Mouse (Mus musculus): ENCODE results near the gene Vcpkmt. TPM values are rescaled to one million over a fixed set of nuclear protein-coding genes. Genes with fewer than 3 reads are reported as not detected.

The Vcpkmt gene
- polyA plus RNA-seq, 1 experiment from 2014 or later, result 37.5 TPM

DNA sequence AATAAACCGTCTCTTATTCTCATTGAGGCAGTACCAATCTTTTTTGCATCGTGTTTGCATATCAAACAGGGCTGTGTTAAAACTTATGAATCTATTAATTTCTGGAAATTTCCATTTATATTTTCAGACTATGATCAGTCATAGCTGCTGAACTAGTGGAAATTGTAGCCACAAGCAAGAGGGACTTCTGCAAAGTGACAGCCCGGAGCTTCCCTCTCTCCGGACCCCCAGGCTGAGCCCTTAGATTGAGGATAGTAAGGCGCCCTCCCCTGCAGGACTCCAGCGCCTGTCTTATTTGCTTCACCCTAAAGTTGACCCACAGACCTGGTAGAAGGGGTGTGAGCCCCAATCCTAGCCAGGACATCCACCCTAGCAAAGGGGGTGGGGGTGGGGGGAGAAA is 37.8 kb downstream of the Vcpkmt start:
- H3K4me1 ChIP-seq (ENCODE audit: control insufficient read depth, insufficient read depth, low read length), result no peaks in the 10 kb centered on the region
- no peaks in the 10 kb centered on the region for H3K36me3 ChIP-seq (ENCODE audit: control insufficient read depth, insufficient read depth, low read length)
- ATAC-seq (ENCODE audit: insufficient number of reproducible peaks, low FRiP score, low TSS enrichment, low read depth), result no peak
- H3K27me3 ChIP-seq (ENCODE audit: control insufficient read depth, insufficient read depth, low read length), result no peaks in the 10 kb centered on the region
- H3K4me2 ChIP-seq (ENCODE audit: low read depth, severe bottlenecking), result no peak overlapping the region
- no peak overlapping the region for H3K27ac ChIP-seq (replicated peaks; ENCODE audit: low read depth, low read length)
- H3K9ac ChIP-seq (ENCODE audit: low read length), result no peak overlapping the region
- no peaks in the 10 kb centered on the region for H3K9me3 ChIP-seq (ENCODE audit: control insufficient read depth, low read length)
- no peak for DNase-seq (ENCODE audit: low spot score)
- H3K4me3 ChIP-seq (ENCODE audit: low read depth, low read length), result no peak overlapping the region
- 85% methylated on average over 6 of the region's 6 CpGs for WGBS

DNA sequence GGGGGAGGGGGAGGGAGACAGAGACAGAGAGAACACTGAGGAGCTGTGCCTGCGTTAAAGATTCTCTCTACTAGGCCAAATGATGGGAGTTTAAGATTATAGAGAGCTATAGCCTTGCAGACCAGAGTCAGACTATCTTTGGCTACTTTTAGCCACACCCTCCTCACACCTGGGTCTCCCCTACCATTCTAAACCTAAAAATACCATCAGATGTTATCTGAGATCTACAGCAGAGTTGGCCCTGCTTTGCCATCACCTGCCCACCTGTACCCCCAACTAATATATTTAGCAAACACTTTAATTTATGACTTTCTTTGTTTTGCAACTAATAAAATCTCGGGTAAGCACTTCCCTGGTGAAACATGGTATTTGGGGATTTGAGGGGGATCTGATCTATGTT is 38.3 kb downstream of the Vcpkmt start:
- H3K27ac ChIP-seq (replicated peaks; ENCODE audit: low read depth, low read length), result no peak overlapping the region
- H3K9ac ChIP-seq (ENCODE audit: low read length), result no peak overlapping the region
- 38% methylated on average over 2 of the region's 2 CpGs for WGBS
- no peak overlapping the region for H3K4me2 ChIP-seq (ENCODE audit: low read depth, severe bottlenecking)
- ATAC-seq (ENCODE audit: insufficient number of reproducible peaks, low FRiP score, low TSS enrichment, low read depth), result no peak
- H3K9me3 ChIP-seq (ENCODE audit: control insufficient read depth, low read length), result no peaks in the 10 kb centered on the region
- DNase-seq (ENCODE audit: low spot score), result no peak
- H3K4me3 ChIP-seq (ENCODE audit: low read depth, low read length), result no peak overlapping the region
- H3K27me3 ChIP-seq (ENCODE audit: control insufficient read depth, insufficient read depth, low read length), result no peaks in the 10 kb centered on the region
- no peaks in the 10 kb centered on the region for H3K4me1 ChIP-seq (ENCODE audit: control insufficient read depth, insufficient read depth, low read length)
- H3K36me3 ChIP-seq (ENCODE audit: control insufficient read depth, insufficient read depth, low read length), result no peaks in the 10 kb centered on the region

DNA sequence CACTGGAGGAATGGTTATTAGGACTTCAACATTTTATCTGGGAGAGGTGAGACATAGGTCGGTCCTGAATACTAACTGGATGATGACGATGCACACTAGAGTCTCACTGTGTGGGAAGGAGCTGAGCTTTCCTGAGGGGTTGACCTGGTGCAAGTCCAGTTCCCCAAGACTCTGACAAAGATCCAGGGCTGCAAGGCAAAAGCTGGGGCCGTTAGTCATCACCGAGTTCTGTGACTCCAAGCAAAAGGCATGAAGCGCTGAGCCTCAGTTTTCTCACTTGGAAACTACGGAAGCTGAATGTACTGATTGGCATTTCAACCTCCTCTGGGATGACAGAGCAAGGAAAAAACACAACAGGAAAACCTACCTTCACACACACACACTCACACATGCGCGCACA is 40.5 kb downstream of the Vcpkmt start:
- no peaks in the 10 kb centered on the region for H3K36me3 ChIP-seq (ENCODE audit: control insufficient read depth, insufficient read depth, low read length)
- ATAC-seq (ENCODE audit: insufficient number of reproducible peaks, low FRiP score, low TSS enrichment, low read depth) (no peak), DNase-seq (ENCODE audit: low spot score) (no peak)
- H3K9me3 ChIP-seq (ENCODE audit: control insufficient read depth, low read length), result no peaks in the 10 kb centered on the region
- H3K4me2 ChIP-seq (ENCODE audit: low read depth, severe bottlenecking), result no peak overlapping the region
- no peak overlapping the region for H3K27ac ChIP-seq (replicated peaks; ENCODE audit: low read depth, low read length)
- H3K4me1 ChIP-seq (ENCODE audit: control insufficient read depth, insufficient read depth, low read length), result peaks cover 12% of the 10 kb centered on the region; the same call in 1 of the 2 replicates
- no peak overlapping the region for H3K9ac ChIP-seq (ENCODE audit: low read length)
- 89% methylated on average over 8 of the region's 8 CpGs for WGBS
- no peak overlapping the region for H3K4me3 ChIP-seq (ENCODE audit: low read depth, low read length)
- H3K27me3 ChIP-seq (ENCODE audit: control insufficient read depth, insufficient read depth, low read length), result no peaks in the 10 kb centered on the region

DNA sequence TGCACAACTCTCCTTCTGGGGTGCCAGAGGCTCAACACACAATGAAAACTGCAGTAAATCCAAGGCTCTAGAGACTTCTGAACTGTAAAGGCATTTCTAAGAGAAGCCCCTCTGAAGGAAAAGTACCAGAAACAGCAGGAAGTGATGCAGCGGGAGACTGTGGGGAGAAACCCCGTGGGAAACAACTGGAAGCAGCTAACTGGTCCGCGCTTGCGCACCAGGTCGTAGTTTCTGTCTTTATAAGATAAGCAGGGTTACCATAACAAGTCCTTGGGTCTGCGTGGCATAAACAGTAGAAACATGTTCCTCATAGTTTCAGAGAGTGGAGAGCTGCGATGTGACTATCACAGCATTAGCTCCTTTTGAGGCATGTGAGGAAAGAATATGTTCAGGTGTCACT is 41.2 kb downstream of the Vcpkmt start:
- no peaks in the 10 kb centered on the region for H3K36me3 ChIP-seq (ENCODE audit: control insufficient read depth, insufficient read depth, low read length)
- H3K4me3 ChIP-seq (ENCODE audit: low read depth, low read length), result no peak overlapping the region
- no peak for ATAC-seq (ENCODE audit: insufficient number of reproducible peaks, low FRiP score, low TSS enrichment, low read depth)
- no peaks in the 10 kb centered on the region for H3K9me3 ChIP-seq (ENCODE audit: control insufficient read depth, low read length)
- H3K27me3 ChIP-seq (ENCODE audit: control insufficient read depth, insufficient read depth, low read length), result no peaks in the 10 kb centered on the region
- 78% methylated on average over 8 of the region's 8 CpGs for WGBS
- H3K4me1 ChIP-seq (ENCODE audit: control insufficient read depth, insufficient read depth, low read length), result peaks cover 16% of the 10 kb centered on the region; the same call in 1 of the 2 replicates
- H3K4me2 ChIP-seq (ENCODE audit: low read depth, severe bottlenecking), result no peak overlapping the region
- H3K27ac ChIP-seq (replicated peaks; ENCODE audit: low read depth, low read length), result no peak overlapping the region
- no peak overlapping the region for H3K9ac ChIP-seq (ENCODE audit: low read length)
- DNase-seq (ENCODE audit: low spot score), result no peak

DNA sequence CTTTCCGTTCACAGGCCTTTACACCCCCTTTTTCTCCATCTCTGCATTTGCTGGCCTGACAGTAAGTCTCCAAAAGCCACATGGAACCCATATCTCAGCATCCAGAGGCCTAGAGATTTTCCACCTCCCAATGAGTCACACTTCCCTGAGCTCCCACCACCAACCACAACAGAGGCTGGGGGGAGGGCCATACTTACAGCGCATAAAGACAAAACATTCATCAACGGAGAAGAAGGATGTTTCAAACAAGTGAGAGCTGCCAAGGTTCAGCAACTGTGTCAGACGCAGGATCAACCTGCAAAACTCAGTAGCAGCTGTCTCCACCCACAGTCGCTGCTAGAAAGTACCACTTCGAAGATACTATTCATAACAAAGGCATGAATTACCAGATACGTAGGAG is 43.5 kb downstream of the Vcpkmt start:
- no peaks in the 10 kb centered on the region for H3K36me3 ChIP-seq (ENCODE audit: control insufficient read depth, insufficient read depth, low read length)
- H3K27me3 ChIP-seq (ENCODE audit: control insufficient read depth, insufficient read depth, low read length), result no peaks in the 10 kb centered on the region
- 90% methylated on average over 7 of the region's 7 CpGs for WGBS
- H3K4me1 ChIP-seq (ENCODE audit: control insufficient read depth, insufficient read depth, low read length), result peaks cover 16% of the 10 kb centered on the region; the same call in 1 of the 2 replicates
- no peak overlapping the region for H3K4me3 ChIP-seq (ENCODE audit: low read depth, low read length)
- H3K9me3 ChIP-seq (ENCODE audit: control insufficient read depth, low read length), result no peaks in the 10 kb centered on the region
- H3K27ac ChIP-seq (replicated peaks; ENCODE audit: low read depth, low read length), result no peak overlapping the region
- no peak for DNase-seq (ENCODE audit: low spot score)
- no peak overlapping the region for H3K4me2 ChIP-seq (ENCODE audit: low read depth, severe bottlenecking)
- ATAC-seq (ENCODE audit: insufficient number of reproducible peaks, low FRiP score, low TSS enrichment, low read depth), result no peak
- H3K9ac ChIP-seq (ENCODE audit: low read length), result no peak overlapping the region

DNA sequence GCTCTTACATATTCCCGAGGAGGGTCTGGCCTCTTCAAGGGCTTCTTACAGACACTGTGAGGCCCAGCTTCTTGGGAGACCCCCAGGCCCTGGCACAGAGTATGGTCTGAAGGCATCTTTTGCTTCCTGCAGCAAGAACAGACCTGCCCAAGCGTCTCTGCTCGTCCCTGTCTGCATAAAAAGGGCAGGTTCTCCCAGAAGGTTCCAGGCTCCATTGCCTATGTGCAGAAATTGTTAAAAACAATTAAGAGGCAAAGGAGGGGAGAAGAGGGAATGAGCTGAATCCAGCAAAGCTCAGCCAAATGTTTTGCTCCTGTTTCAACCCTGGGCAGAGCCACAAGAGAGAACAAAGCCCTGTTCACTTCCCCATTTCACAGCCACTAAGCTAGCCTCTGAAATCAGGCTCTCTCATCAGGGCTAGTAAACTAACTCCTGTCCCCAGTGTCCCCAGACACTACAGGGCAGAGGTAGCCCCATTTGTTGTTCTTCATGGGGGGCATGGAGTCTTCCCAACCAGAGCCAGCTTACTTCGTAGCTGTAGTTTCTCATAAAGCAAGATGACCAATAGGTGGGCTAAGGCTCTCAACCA is 44.4 kb downstream of the Vcpkmt start:
- Histone ChIP-seq H3K27ac (replicated peaks; ENCODE audit: low read depth, low read length) (no peak overlapping the region; the same call in 1 of the 2 replicates), H3K9ac (ENCODE audit: low read length) (no peak overlapping the region; the same call in 1 of the 2 replicates), H3K4me3 (ENCODE audit: low read depth, low read length) (no peak overlapping the region), H3K9me3 (ENCODE audit: control insufficient read depth, low read length) (no peaks in the 10 kb centered on the region), H3K36me3 (ENCODE audit: control insufficient read depth, insufficient read depth, low read length) (no peaks in the 10 kb centered on the region), H3K4me2 (ENCODE audit: low read depth, severe bottlenecking) (no peak overlapping the region), H3K4me1 (ENCODE audit: control insufficient read depth, insufficient read depth, low read length) (peaks cover 16% of the 10 kb centered on the region; the same call in 1 of the 2 replicates), H3K27me3 (ENCODE audit: control insufficient read depth, insufficient read depth, low read length) (no peaks in the 10 kb centered on the region)
- ATAC-seq (ENCODE audit: insufficient number of reproducible peaks, low FRiP score, low TSS enrichment, low read depth) (no peak), DNase-seq (ENCODE audit: low spot score) (no peak)
- WGBS, result 64% methylated on average over 4 of the region's 4 CpGs

DNA sequence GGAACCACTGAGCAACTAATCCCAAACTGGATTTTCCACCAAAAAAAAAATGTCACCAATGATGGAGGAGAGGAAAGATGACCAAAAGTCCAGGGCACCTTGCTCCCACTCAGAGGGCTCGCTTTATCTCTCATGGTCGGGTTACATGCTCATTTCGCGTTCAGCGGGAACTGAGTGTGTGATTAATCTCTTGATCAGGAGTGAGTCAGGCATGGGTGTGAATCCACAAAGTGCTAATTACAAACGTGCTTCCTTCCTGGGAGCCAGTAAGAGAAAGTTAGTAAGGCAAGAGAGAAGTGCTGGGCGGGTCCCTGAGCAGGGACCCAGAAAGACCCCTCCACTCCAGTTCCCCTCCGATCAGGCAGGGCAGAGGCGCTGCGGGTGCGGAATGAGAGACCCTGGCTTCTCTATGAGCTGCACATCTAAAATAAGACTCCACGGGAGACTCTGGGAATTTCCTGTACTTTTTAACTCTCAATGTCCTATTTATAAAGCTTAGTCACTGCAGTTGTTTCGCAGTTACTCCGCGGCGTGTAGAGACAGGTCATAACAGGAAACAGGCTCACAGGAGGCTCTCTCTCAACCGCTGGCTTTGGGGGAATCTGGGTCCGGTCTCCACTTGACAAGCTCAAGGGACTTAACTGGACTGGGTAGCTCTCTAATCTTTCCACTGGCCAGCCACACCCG is 45.0 kb downstream of the Vcpkmt start:
- Histone ChIP-seq H3K9ac (ENCODE audit: low read length) (peak overlapping the region; percentile 34), H3K4me3 (ENCODE audit: low read depth, low read length) (no peak overlapping the region), H3K4me2 (ENCODE audit: low read depth, severe bottlenecking) (peak overlapping the region; percentile 29), H3K36me3 (ENCODE audit: control insufficient read depth, insufficient read depth, low read length) (no peaks in the 10 kb centered on the region), H3K27me3 (ENCODE audit: control insufficient read depth, insufficient read depth, low read length) (no peaks in the 10 kb centered on the region), H3K27ac (replicated peaks; ENCODE audit: low read depth, low read length) (no peak overlapping the region; the same call in 1 of the 2 replicates), H3K4me1 (ENCODE audit: control insufficient read depth, insufficient read depth, low read length) (peaks cover 16% of the 10 kb centered on the region; the same call in 1 of the 2 replicates), H3K9me3 (ENCODE audit: control insufficient read depth, low read length) (no peaks in the 10 kb centered on the region)
- WGBS, result 37% methylated on average over 19 of the region's 19 CpGs
- DNase-seq (ENCODE audit: low spot score), result peak; percentile 59
- ATAC-seq (ENCODE audit: insufficient number of reproducible peaks, low FRiP score, low TSS enrichment, low read depth), result no peak

DNA sequence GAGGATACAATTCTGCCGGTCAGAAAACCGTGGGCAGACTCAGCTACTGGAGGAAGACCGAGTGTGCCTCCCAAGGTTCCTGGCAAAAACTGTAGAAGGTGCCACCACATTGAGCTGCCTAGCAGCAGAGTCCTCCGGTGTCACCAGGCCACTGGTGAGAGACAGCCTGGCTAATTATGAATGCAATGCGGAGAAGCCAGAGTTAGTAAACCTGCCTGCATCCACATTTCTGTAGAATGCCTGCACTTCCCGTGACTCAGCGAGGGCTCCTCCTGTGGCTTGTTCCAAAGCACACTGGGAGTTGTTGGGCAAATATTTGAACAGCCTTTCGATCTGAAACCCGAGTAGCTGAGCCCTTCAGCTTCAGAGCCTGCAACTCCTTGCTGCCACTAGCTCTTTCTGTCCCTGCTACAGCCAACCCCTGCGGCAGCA is 45.6 kb downstream of the Vcpkmt start:
- ATAC-seq (ENCODE audit: insufficient number of reproducible peaks, low FRiP score, low TSS enrichment, low read depth) (no peak), DNase-seq (ENCODE audit: low spot score) (peak; percentile 58)
- no peaks in the 10 kb centered on the region for H3K36me3 ChIP-seq (ENCODE audit: control insufficient read depth, insufficient read depth, low read length)
- H3K4me1 ChIP-seq (ENCODE audit: control insufficient read depth, insufficient read depth, low read length), result peaks cover 16% of the 10 kb centered on the region; the same call in 1 of the 2 replicates
- no peaks in the 10 kb centered on the region for H3K27me3 ChIP-seq (ENCODE audit: control insufficient read depth, insufficient read depth, low read length)
- H3K9me3 ChIP-seq (ENCODE audit: control insufficient read depth, low read length), result no peaks in the 10 kb centered on the region
- no peak overlapping the region for H3K9ac ChIP-seq (ENCODE audit: low read length)
- H3K4me3 ChIP-seq (ENCODE audit: low read depth, low read length), result no peak overlapping the region
- 30% methylated on average over 10 of the region's 10 CpGs for WGBS
- peak overlapping the region; percentile 29; the same call in 1 of the 2 replicates for H3K4me2 ChIP-seq (ENCODE audit: low read depth, severe bottlenecking)
- no peak overlapping the region; the same call in 1 of the 2 replicates for H3K27ac ChIP-seq (replicated peaks; ENCODE audit: low read depth, low read length)

All from limb, embryonic 11.5 days (tissue).